Mouse (Mus musculus) midbrain, embryonic 13.5 days (tissue): Measurements from ENCODE around the gene Six2. TPM values are rescaled to one million over a fixed set of nuclear protein-coding genes. Genes with fewer than 3 reads are reported as not detected.

Experiments
- ATAC-seq: fragments of 200-750 bp; cut with Nextera tagmentation; 2 replicates; pipeline ENCODE4 v1.8.0; 2017; ENCODE audit warnings: mild to moderate bottlenecking, moderate TSS enrichment, moderate library complexity
- H3K27ac ChIP-seq: fragments of 300-500 bp; sonication (generic); 2 replicates; pipeline ENCODE4 v1.5.1; 2015; ENCODE audit warnings: inconsistent platforms, mild to moderate bottlenecking, moderate library complexity
- H3K27me3 ChIP-seq: fragments of 300-500 bp; sonication (generic); 2 replicates; pipeline ENCODE4 v1.6.1; 2015; ENCODE audit warnings: mild to moderate bottlenecking, inconsistent platforms
- H3K36me3 ChIP-seq: fragments of 300-500 bp; sonication (generic); 2 replicates; pipeline ENCODE4 v1.6.1; 2015; ENCODE audit warnings: mild to moderate bottlenecking, inconsistent platforms
- H3K4me1 ChIP-seq: fragments of 300-500 bp; sonication (generic); replicated peaks from 2 replicates; pipeline ENCODE4 v1.6.1; 2015; ENCODE audit warnings: inconsistent platforms
- H3K4me2 ChIP-seq: fragments of 300-500 bp; sonication (generic); replicated peaks from 2 replicates; pipeline ENCODE4 v1.6.1; 2015; ENCODE audit warnings: moderate library complexity, mild to moderate bottlenecking, inconsistent platforms
- H3K4me3 ChIP-seq: fragments of 300-500 bp; sonication (generic); replicated peaks from 2 replicates; pipeline ENCODE4 v1.5.1; 2015; ENCODE audit warnings: mild to moderate bottlenecking, inconsistent platforms
- H3K9ac ChIP-seq: fragments of 300-500 bp; sonication (generic); replicated peaks from 2 replicates; pipeline ENCODE4 v1.6.1; 2015; ENCODE audit warnings: mild to moderate bottlenecking, inconsistent platforms
- H3K9me3 ChIP-seq: fragments of 300-500 bp; sonication (generic); 2 replicates; pipeline ENCODE4 v1.6.1; 2016; ENCODE audit warnings: mild to moderate bottlenecking, inconsistent platforms
- WGBS: fragments of 180-500 bp; shearing (Covaris S2); methylation state at CpG from one replicate; pipeline ENCODE4 v1.1.7; 2015; 5-methylcytosine and 5-hydroxymethylcytosine counted together
- polyA plus RNA-seq: library from polyadenylated mRNA; unstranded; fragments of >200 nt; fragmentation: Nextera tagmentation; extraction: Ambion mirVana; gene quantifications from 2 replicates; pipeline ENCODE4 v1.2.1, GENCODE M21; 2015

Gene Six2
- 0.30 and 0.31 TPM in 2 replicates for polyA plus RNA-seq

- H3K9me3 ChIP-seq: no peaks in the 10 kb centered on the region
- H3K9ac ChIP-seq: peak within 1 kb of the TSS; percentile 14; the same call in 1 of the 2 replicates
- no peaks in the 10 kb centered on the region for H3K36me3 ChIP-seq
- H3K27ac ChIP-seq: no peak within 1 kb of the TSS
- peak; percentile 94 for ATAC-seq
- peak within 1 kb of the TSS; percentile 42 for H3K4me3 ChIP-seq
- under 1% methylated on average over 46 of the region's 55 CpGs for WGBS
- H3K27me3 ChIP-seq: peaks cover 100% of the 10 kb centered on the region
- H3K4me2 ChIP-seq: peak within 1 kb of the TSS; percentile 70
- peaks cover 24% of the 10 kb centered on the region for H3K4me1 ChIP-seq
Measured at GRCm38 (mm10) chr17:85688236-85688910, at the start of gene Six2. Six2 (minus strand) TSS chr17:85688274.

- Histone ChIP-seq H3K9ac (no peak overlapping the region), H3K4me3 (no peak overlapping the region), H3K9me3 (no peaks in the 10 kb centered on the region), H3K36me3 (no peaks in the 10 kb centered on the region), H3K4me2 (no peak overlapping the region), H3K4me1 (no peaks in the 10 kb centered on the region), H3K27ac (no peak overlapping the region), H3K27me3 (0 out of 2 replicates have a peak, but pooled peaks cover 4% of the 10 kb centered on the region)
- no peak for ATAC-seq
- WGBS: 60% methylated on average over 19 of the region's 19 CpGs
Measured at GRCm38 (mm10) chr17:85737090-85737780, 49.2 kb upstream of the Six2 start.

- Histone ChIP-seq H3K27ac (no peak overlapping the region), H3K9me3 (no peaks in the 10 kb centered on the region), H3K4me2 (no peak overlapping the region), H3K36me3 (no peaks in the 10 kb centered on the region), H3K4me3 (no peak overlapping the region), H3K27me3 (no peaks in the 10 kb centered on the region), H3K9ac (no peak overlapping the region), H3K4me1 (no peaks in the 10 kb centered on the region)
- no peak for ATAC-seq
- 81% methylated on average over 4 of the region's 5 CpGs for WGBS
Measured at GRCm38 (mm10) chr17:85731329-85731728, 43.3 kb upstream of the Six2 start.

GRCm38 (mm10) chr17:85730231-85731015, 42.3 kb upstream of the Six2 start:
- H3K27ac ChIP-seq: no peak overlapping the region
- 87% methylated on average over 12 of the region's 12 CpGs for WGBS
- no peak overlapping the region for H3K4me2 ChIP-seq
- H3K9me3 ChIP-seq: no peaks in the 10 kb centered on the region
- no peaks in the 10 kb centered on the region for H3K36me3 ChIP-seq
- no peak overlapping the region for H3K9ac ChIP-seq
- no peaks in the 10 kb centered on the region for H3K27me3 ChIP-seq
- no peak overlapping the region for H3K4me3 ChIP-seq
- no peaks in the 10 kb centered on the region for H3K4me1 ChIP-seq
- ATAC-seq: no peak

- H3K4me1 ChIP-seq: no peaks in the 10 kb centered on the region
- no peak for ATAC-seq
- no peaks in the 10 kb centered on the region for H3K27me3 ChIP-seq
- 92% methylated on average over 5 of the region's 5 CpGs for WGBS
- H3K36me3 ChIP-seq: no peaks in the 10 kb centered on the region
- H3K9me3 ChIP-seq: no peaks in the 10 kb centered on the region
- no peak overlapping the region for H3K27ac ChIP-seq
- no peak overlapping the region for H3K9ac ChIP-seq
- no peak overlapping the region for H3K4me3 ChIP-seq
- H3K4me2 ChIP-seq: no peak overlapping the region
Measured at GRCm38 (mm10) chr17:85728071-85728718, 40.1 kb upstream of the Six2 start.

GRCm38 (mm10) chr17:85725988-85726387, 37.9 kb upstream of the Six2 start:
- Histone ChIP-seq H3K27me3 (no peaks in the 10 kb centered on the region), H3K27ac (no peak overlapping the region), H3K4me1 (no peaks in the 10 kb centered on the region), H3K4me3 (no peak overlapping the region), H3K36me3 (no peaks in the 10 kb centered on the region), H3K9me3 (no peaks in the 10 kb centered on the region), H3K4me2 (no peak overlapping the region), H3K9ac (no peak overlapping the region)
- 92% methylated on average over 9 of the region's 9 CpGs for whole genome bisulfite sequencing
- ATAC-seq: no peak

- Histone ChIP-seq H3K27ac (no peak overlapping the region), H3K9ac (no peak overlapping the region), H3K4me1 (no peaks in the 10 kb centered on the region), H3K27me3 (peaks cover 9% of the 10 kb centered on the region), H3K36me3 (no peaks in the 10 kb centered on the region), H3K4me3 (no peak overlapping the region), H3K9me3 (no peaks in the 10 kb centered on the region), H3K4me2 (no peak overlapping the region)
- 82% methylated on average over 5 of the region's 5 CpGs for WGBS
- ATAC-seq: no peak
Measured at GRCm38 (mm10) chr17:85723166-85723565, 35.1 kb upstream of the Six2 start.

GRCm38 (mm10) chr17:85717266-85717665, 29.2 kb upstream of the Six2 start:
- Histone ChIP-seq H3K9ac (no peak overlapping the region), H3K4me3 (no peak overlapping the region), H3K36me3 (no peaks in the 10 kb centered on the region), H3K4me2 (no peak overlapping the region), H3K9me3 (no peaks in the 10 kb centered on the region), H3K27ac (no peak overlapping the region), H3K27me3 (peaks cover 18% of the 10 kb centered on the region), H3K4me1 (peaks cover 9% of the 10 kb centered on the region)
- 59% methylated on average over 7 of the region's 7 CpGs for WGBS
- ATAC-seq: no peak

GRCm38 (mm10) chr17:85715784-85716183, 27.7 kb upstream of the Six2 start:
- peaks cover 9% of the 10 kb centered on the region for H3K4me1 ChIP-seq
- H3K36me3 ChIP-seq: no peaks in the 10 kb centered on the region

GRCm38 (mm10) chr17:85714370-85714769, 26.3 kb upstream of the Six2 start:
- Histone ChIP-seq H3K4me1 (peaks cover 9% of the 10 kb centered on the region), H3K9me3 (no peaks in the 10 kb centered on the region), H3K9ac (no peak overlapping the region), H3K27ac (no peak overlapping the region), H3K27me3 (peaks cover 18% of the 10 kb centered on the region), H3K4me2 (no peak overlapping the region), H3K4me3 (no peak overlapping the region), H3K36me3 (no peaks in the 10 kb centered on the region)
- 45% methylated on average over 5 of the region's 5 CpGs for WGBS
- ATAC-seq: no peak

More at GRCm38 (mm10) chr17:85715784-85716183, 27.7 kb upstream of the Six2 start:
- no peaks in the 10 kb centered on the region for H3K9me3 ChIP-seq
- H3K4me3 ChIP-seq: no peak overlapping the region
- H3K27ac ChIP-seq: no peak overlapping the region
- no peak for ATAC-seq
- 68% methylated on average over 11 of the region's 11 CpGs for WGBS
- peaks cover 18% of the 10 kb centered on the region for H3K27me3 ChIP-seq
- H3K9ac ChIP-seq: no peak overlapping the region
- no peak overlapping the region for H3K4me2 ChIP-seq

GRCm38 (mm10) chr17:85712874-85713273, 24.8 kb upstream of the Six2 start:
- Histone ChIP-seq H3K9ac (no peak overlapping the region), H3K9me3 (no peaks in the 10 kb centered on the region), H3K4me1 (peaks cover 9% of the 10 kb centered on the region), H3K27me3 (0 out of 2 replicates have a peak, but pooled peaks cover 9% of the 10 kb centered on the region), H3K4me2 (no peak overlapping the region), H3K36me3 (no peaks in the 10 kb centered on the region), H3K4me3 (no peak overlapping the region), H3K27ac (no peak overlapping the region)
- no peak for ATAC-seq
- WGBS: 90% methylated on average over 10 of the region's 10 CpGs
